Comparison of ENCODE assay signal across 10 mouse cellular contexts in the genomic region with DNA sequence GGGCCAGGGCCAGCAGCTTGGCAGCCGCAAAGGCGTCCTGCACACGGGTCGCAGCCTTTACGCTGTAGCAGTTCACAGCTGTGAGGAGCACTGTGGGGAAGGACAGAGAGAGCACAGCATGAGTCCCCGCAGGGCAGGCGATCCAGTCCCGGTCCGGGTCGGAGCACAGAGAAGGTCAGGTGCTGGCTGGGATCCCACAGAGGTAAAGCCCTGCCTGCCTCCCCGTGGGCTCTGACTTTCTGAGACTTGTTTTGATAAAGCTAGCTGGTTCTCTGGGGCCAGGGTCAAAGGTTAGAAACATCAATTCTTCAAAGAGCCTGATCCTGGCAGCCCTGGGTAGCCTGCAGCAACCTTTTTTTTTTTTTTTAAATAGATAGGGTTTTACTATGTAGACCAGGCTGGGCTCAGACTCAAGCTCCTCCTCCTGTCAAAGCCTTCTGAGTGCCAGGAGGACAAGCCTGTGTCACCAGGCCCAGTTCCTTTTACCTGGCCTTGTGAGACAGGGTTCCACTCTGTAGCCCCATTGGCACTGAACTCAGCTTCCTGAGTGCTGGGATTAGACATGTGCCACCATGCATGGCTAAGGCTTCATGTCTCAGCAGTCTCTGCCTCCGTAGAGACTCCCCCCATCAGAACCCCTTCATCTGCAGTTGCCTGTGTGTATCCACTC. TPM values are rescaled to one million over a fixed set of nuclear protein-coding genes. Genes with fewer than 3 reads are reported as not detected.
DNase-seq lines count a peak whose midpoint lies in the region; ATAC-seq lines count a peak whose summit lies in the region.
"Had no signal": no experiment of that assay in that cellular context is flagged by ENCODE, and none has a peak within 500 bp of the region (broad histone marks: within the 10 kb centered on the region; RNA-seq: fewer than 3 reads in every experiment).

No protein-coding gene starts in this region.

- H3K27ac ChIP-seq in midbrain, embryonic 10.5 days (replicated peaks), result peak overlapping the region; percentile 84
- H3K27ac ChIP-seq in midbrain, embryonic 11.5 days (ENCODE audit: low read depth, low read length), result no peak overlapping the region
- H3K27ac ChIP-seq in stomach, embryonic 16.5 days (ENCODE audit: low read length), result peak overlapping the region; percentile 98
- H3K27ac ChIP-seq in midbrain, embryonic 15.5 days, result no peak overlapping the region

- no peak for ATAC-seq in midbrain, embryonic 11.5 days (ENCODE audit: low FRiP score)
- ATAC-seq in stomach, embryonic 16.5 days (ENCODE audit: insufficient read depth, low FRiP score), result no peak
- no peak for ATAC-seq in midbrain, embryonic 15.5 days (replicated peaks)

- peaks cover 36% of the 10 kb centered on the region for H3K36me3 ChIP-seq in midbrain, embryonic 10.5 days
- H3K36me3 ChIP-seq in midbrain, embryonic 11.5 days (ENCODE audit: control insufficient read depth, insufficient read depth, low read length), result no peaks in the 10 kb centered on the region
- H3K36me3 ChIP-seq in stomach, embryonic 16.5 days (ENCODE audit: control insufficient read depth, insufficient read depth, low read length), result no peaks in the 10 kb centered on the region
- no peaks in the 10 kb centered on the region for H3K36me3 ChIP-seq in midbrain, embryonic 15.5 days (replicated peaks)
- H3K36me3 ChIP-seq: hindbrain, embryonic 15.5 days had no signal

- peak; percentile 56 for DNase-seq in adrenal gland, adult 2 months
- no peak for DNase-seq in adrenal gland, postnatal 25 days
- DNase-seq in midbrain, embryonic 10.5 days (ENCODE audit: low spot score), result no peak
- DNase-seq in midbrain, embryonic 11.5 days (ENCODE audit: low spot score, missing footprints), result no peak
- DNase-seq in kidney, postnatal 25 days, result peak; percentile 47 to 74
- DNase-seq in ovary, postnatal 36 days (ENCODE audit: low spot score), result no peak

- H3K9ac ChIP-seq in midbrain, embryonic 11.5 days (ENCODE audit: low read length), result no peak overlapping the region
- peak overlapping the region; percentile 36; the same call in 1 of the 2 replicates for H3K9ac ChIP-seq in stomach, embryonic 16.5 days (ENCODE audit: low read length)
- no peak overlapping the region for H3K9ac ChIP-seq in midbrain, embryonic 15.5 days
- H3K9ac ChIP-seq: hindbrain, embryonic 15.5 days had no signal

- H3K27me3 ChIP-seq in midbrain, embryonic 10.5 days (ENCODE audit: low read depth, poor library complexity, severe bottlenecking), result no peaks in the 10 kb centered on the region
- H3K27me3 ChIP-seq in midbrain, embryonic 11.5 days (ENCODE audit: control insufficient read depth, insufficient read depth, low read length), result no peaks in the 10 kb centered on the region
- no peaks in the 10 kb centered on the region for H3K27me3 ChIP-seq in stomach, embryonic 16.5 days (ENCODE audit: control insufficient read depth, insufficient read depth, low read length)
- no peaks in the 10 kb centered on the region for H3K27me3 ChIP-seq in midbrain, embryonic 15.5 days (replicated peaks)
- H3K27me3 ChIP-seq: hindbrain, embryonic 15.5 days had no signal

- H3K4me1 ChIP-seq in midbrain, embryonic 10.5 days, result peaks cover 60% of the 10 kb centered on the region
- peaks cover 37% of the 10 kb centered on the region for H3K4me1 ChIP-seq in midbrain, embryonic 11.5 days (ENCODE audit: control insufficient read depth, insufficient read depth, low read length)
- H3K4me1 ChIP-seq in stomach, embryonic 16.5 days (ENCODE audit: control insufficient read depth, insufficient read depth, low read length), result peaks cover 44% of the 10 kb centered on the region
- peaks cover 32% of the 10 kb centered on the region for H3K4me1 ChIP-seq in midbrain, embryonic 15.5 days

- no peak overlapping the region; the same call in 1 of the 2 replicates for H3K4me2 ChIP-seq in midbrain, embryonic 11.5 days
- H3K4me2 ChIP-seq in stomach, embryonic 16.5 days (ENCODE audit: low read depth, low read length), result no peak overlapping the region
- no peak overlapping the region for H3K4me2 ChIP-seq in midbrain, embryonic 15.5 days

- no peaks in the 10 kb centered on the region for H3K9me3 ChIP-seq in midbrain, embryonic 10.5 days (replicated peaks)
- H3K9me3 ChIP-seq in midbrain, embryonic 11.5 days (ENCODE audit: control insufficient read depth, low read length), result no peaks in the 10 kb centered on the region
- H3K9me3 ChIP-seq in stomach, embryonic 16.5 days (replicated peaks; ENCODE audit: control insufficient read depth, low read length), result no peaks in the 10 kb centered on the region
- no peaks in the 10 kb centered on the region for H3K9me3 ChIP-seq in midbrain, embryonic 15.5 days
- H3K9me3 ChIP-seq: hindbrain, embryonic 15.5 days had no signal

- WGBS in midbrain, embryonic 10.5 days, result 28% methylated on average over 12 of the region's 12 CpGs
- WGBS in midbrain, embryonic 11.5 days, result 28% methylated on average over 12 of the region's 12 CpGs
- 43% methylated on average over 12 of the region's 12 CpGs for WGBS in stomach, embryonic 16.5 days
- WGBS in midbrain, embryonic 15.5 days, result 31% methylated on average over 12 of the region's 12 CpGs

- H3K4me3 ChIP-seq in midbrain, embryonic 10.5 days, result peak overlapping the region; percentile 1; the same call in 1 of the 2 replicates
- no peak overlapping the region for H3K4me3 ChIP-seq in midbrain, embryonic 11.5 days (ENCODE audit: low read depth, low read length)
- H3K4me3 ChIP-seq in stomach, embryonic 16.5 days (replicated peaks; ENCODE audit: low read length), result no peak overlapping the region
- no peak overlapping the region for H3K4me3 ChIP-seq in midbrain, embryonic 15.5 days
- H3K4me3 ChIP-seq: hindbrain, embryonic 15.5 days had no signal

RNA-seq across cellular contexts. Expression of gene Slc7a5, which starts 10.9 kb away (rescaled TPM):
- 10 to 100 TPM; 38.9 to 46.4 TPM for total RNA-seq in adrenal gland, adult 2 months (2021)
- polyA plus RNA-seq in adrenal gland, adult 2 months (2012; rRNA removed), result 93.9 and 97.5 TPM in 2 replicates
- total RNA-seq in adrenal gland, postnatal 25 days (2021), result 56.6 and 57.8 TPM in 2 replicates
- polyA plus RNA-seq in midbrain, embryonic 10.5 days (2016; fragmentation: Nextera tagmentation; extraction: Ambion mirVana), result 29.3 and 32.7 TPM in 2 replicates
- polyA plus RNA-seq in midbrain, embryonic 11.5 days (2014; fragmentation: Nextera tagmentation; extraction: Ambion mirVana), result 34.9 and 36.5 TPM in 2 replicates
- polyA plus RNA-seq in stomach, embryonic 16.5 days (2015; fragmentation: Nextera tagmentation; extraction: Ambion mirVana), result 19.8 and 20.0 TPM in 2 replicates
- 55.5 and 58.3 TPM in 2 replicates for polyA plus RNA-seq in midbrain, embryonic 15.5 days (2015; fragmentation: Nextera tagmentation; extraction: Ambion mirVana)

RNA-seq across cellular contexts. Expression of gene Car5a, which starts 48.1 kb away (rescaled TPM):
- under 1 TPM in 1 of 2 experiments, not detected in 1; 0.69 TPM for total RNA-seq in adrenal gland, adult 2 months (2021)
- polyA plus RNA-seq in adrenal gland, adult 2 months (2012; rRNA removed), result 0.12 TPM in 1 of 2 replicates, not detected in the other
- 1.6 TPM in 1 of 2 replicates, not detected in the other for total RNA-seq in adrenal gland, postnatal 25 days (2021)
- polyA plus RNA-seq in midbrain, embryonic 10.5 days (2016; fragmentation: Nextera tagmentation; extraction: Ambion mirVana), result 0.27 and 0.30 TPM in 2 replicates
- 0.14 TPM in 1 of 2 replicates, not detected in the other for polyA plus RNA-seq in midbrain, embryonic 11.5 days (2014; fragmentation: Nextera tagmentation; extraction: Ambion mirVana)
- 0.19 and 0.40 TPM in 2 replicates for polyA plus RNA-seq in stomach, embryonic 16.5 days (2015; fragmentation: Nextera tagmentation; extraction: Ambion mirVana)
- 0.36 and 0.41 TPM in 2 replicates for polyA plus RNA-seq in midbrain, embryonic 15.5 days (2015; fragmentation: Nextera tagmentation; extraction: Ambion mirVana)
- polyA plus RNA-seq: limb, embryonic 11.5 days had no signal

RNA-seq across cellular contexts. Expression of gene Banp, which starts 52.9 kb away (rescaled TPM):
- 10 to 100 TPM; 16.3 to 52.3 TPM for total RNA-seq in adrenal gland, adult 2 months (2021)
- polyA plus RNA-seq in adrenal gland, adult 2 months (2012; rRNA removed), result 72.5 and 72.6 TPM in 2 replicates
- total RNA-seq in adrenal gland, postnatal 25 days (2021), result 33.2 and 35.7 TPM in 2 replicates
- 53.2 and 64.6 TPM in 2 replicates for polyA plus RNA-seq in midbrain, embryonic 10.5 days (2016; fragmentation: Nextera tagmentation; extraction: Ambion mirVana)
- 48.8 and 53.4 TPM in 2 replicates for polyA plus RNA-seq in midbrain, embryonic 11.5 days (2014; fragmentation: Nextera tagmentation; extraction: Ambion mirVana)
- polyA plus RNA-seq in stomach, embryonic 16.5 days (2015; fragmentation: Nextera tagmentation; extraction: Ambion mirVana), result 35.9 and 36.4 TPM in 2 replicates
- 54.6 and 61.9 TPM in 2 replicates for polyA plus RNA-seq in midbrain, embryonic 15.5 days (2015; fragmentation: Nextera tagmentation; extraction: Ambion mirVana)

Comparison
In these comparisons a context has a peak if more than half of its experiments do, and no peak if none do; other contexts are left out.
1. DNase-seq: peak in adrenal gland, adult 2 months (single experiment) and kidney, postnatal 25 days (2 of 2); none in adrenal gland, postnatal 25 days (single experiment), midbrain, embryonic 10.5 days (single experiment), midbrain, embryonic 11.5 days (single experiment) and ovary, postnatal 36 days (single experiment).
2. H3K27ac ChIP-seq: peak in midbrain, embryonic 10.5 days (single experiment) and stomach, embryonic 16.5 days (single experiment); none in midbrain, embryonic 11.5 days (single experiment) and midbrain, embryonic 15.5 days (single experiment).